Mouse (Mus musculus) B cell, adult 67 days (primary cell): Measurements from ENCODE around the gene Btbd18. TPM values are rescaled to one million over a fixed set of nuclear protein-coding genes. Genes with fewer than 3 reads are reported as not detected.

Experiments
- total RNA-seq, 2 experiments: library from RNA; stranded (reverse); gene quantifications; 4 replicates each; pipeline ENCODE4 v1.2.4; 2023

Btbd18 gene
- total RNA-seq = not detected

GRCm38 (mm10) chr2:84658806-84659205 is at the start of gene Btbd18:
Btbd18 (plus strand) TSS chr2:84659079.

DNA sequence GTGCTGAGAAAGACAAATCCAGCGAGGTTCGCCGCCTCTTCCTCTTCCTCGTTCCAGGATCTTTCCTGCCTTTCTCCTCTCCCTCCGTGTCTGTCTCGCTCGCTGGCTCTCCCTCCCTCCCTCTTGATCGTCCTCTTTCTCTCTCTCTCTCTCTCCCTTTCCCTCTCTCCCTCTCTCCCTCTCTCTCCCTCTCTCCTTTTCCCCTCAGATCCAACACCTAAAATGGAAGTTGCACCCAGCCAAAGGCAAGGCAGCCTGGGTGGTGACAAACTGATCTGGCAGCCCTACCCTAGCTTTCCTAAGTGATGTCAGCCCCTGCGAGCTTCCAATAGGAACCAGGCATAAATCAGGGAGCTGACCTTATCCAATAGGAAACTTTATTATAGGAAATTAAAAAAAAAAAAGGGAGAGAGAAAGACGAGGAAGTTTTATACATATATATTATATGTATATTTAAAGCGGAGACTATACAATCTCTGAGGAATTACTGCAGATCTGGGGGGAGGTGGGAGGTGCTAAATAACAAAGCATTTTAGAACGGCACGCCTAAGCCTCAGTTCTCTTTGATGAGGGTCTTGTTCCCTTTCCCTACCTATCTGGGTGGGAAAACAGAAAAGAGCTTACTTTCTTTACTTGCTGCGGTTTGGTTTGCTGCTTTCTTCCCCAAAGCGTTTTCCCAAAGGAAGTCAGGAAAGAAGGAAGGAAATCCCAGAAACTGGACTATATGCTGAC is 8.2 kb upstream of the Btbd18 start, which contains the start of gene Ctnnd1:
Gene Ctnnd1, minus strand, starts transcription at position 302 of the 732 bp plus-strand sequence.

DNA sequence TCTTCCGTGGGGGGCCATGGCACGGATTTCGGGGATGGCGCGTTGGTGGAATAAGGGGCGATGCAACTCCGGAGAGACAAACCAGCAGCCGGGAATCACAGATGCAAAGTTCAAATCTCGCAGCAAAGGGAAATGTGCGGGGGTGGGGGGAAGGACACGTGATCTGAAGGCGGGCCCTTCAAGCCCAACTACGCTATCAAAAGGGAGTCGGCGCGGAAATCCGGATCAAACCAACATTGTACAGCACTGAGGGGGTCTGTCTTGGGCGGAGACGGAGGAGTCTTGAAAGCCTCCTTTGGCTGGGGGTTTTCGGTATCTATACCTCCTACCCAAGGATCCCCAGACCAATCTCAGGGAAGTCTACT is 11.7 kb downstream of the Btbd18 start, which contains the start of gene Selenoh:
Gene Selenoh, minus strand, starts transcription at position 202 of the 365 bp plus-strand sequence.

DNA sequence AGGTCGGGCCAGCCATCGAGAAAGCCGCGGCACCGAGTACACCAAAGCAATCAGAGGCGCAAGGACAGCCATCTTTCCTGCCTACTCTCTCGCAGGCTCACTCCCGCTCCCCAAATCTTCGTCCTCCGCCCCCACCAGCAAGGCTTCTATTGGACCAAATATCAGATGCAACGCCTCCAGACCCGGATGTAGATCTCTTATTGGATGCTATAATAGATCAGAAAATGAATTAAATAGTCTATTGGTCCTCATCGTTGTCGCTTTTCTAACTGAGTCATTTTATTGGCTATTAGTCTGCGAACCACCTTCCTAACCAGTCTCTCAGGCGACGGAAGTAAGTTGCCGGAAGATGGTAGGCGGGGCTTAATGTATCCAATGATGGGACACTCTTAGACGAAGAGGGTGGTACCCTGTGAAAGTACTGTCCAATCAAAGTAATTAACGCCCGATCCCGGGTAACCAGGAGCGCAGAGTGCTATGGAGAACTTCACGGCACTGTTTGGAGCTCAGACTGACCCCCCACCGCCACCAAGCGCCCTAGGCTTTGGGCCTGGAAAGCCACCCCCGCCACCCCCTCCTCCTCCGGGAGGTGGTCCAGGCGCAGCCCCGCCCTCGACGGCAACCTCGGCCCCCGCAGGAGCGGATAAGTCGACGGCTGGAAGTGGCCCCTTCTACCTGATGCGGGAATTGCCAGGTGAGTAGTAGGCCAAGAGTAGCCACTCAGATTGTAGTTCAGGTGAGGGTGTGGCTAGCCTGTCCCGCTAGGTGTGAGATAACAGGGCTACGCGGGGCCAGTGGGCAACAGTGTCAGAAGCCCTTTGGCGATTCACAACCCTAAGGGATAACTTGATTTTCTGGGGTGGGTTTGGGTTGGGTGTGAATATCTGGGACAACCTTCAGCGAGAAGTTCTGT is 19.3 kb downstream of the Btbd18 start, which contains the start of the genes Gm28635 and Med19:
Gene Gm28635, minus strand, starts transcription at position 74 of the 913 bp plus-strand sequence.
Gene Med19, plus strand, starts transcription at position 435 of the 913 bp plus-strand sequence.

DNA sequence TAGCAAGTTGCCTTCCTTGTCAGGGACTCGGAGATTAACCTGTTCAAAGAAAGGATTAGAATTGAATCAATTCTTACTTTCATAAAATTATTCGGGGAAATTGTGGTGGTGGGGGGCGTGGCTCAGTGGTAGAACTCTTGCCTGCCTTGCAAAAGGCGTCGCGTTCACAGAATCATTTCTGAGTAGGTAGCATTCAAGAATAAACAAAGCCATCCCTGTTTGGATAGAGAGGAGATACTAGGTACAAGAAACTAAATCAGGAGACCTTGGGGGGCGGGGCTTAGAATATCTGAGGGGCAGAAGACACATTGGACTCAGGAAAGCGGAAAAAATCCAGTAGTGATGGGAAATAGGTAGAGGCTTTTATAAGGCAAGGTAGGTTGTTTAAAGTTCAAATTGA is 20.1 kb downstream of the Btbd18 start, which contains the start of gene Tmx2:
Gene Tmx2, minus strand, starts transcription at position 125 of the 400 bp plus-strand sequence.

GRCm38 (mm10) chr2:84714811-84715561 is 56.1 kb downstream of the Btbd18 start, which contains the start of gene Zdhhc5:
Zdhhc5 (minus strand) TSS chr2:84715180.

Other genes with a start within 250 kb of the Btbd18 start
- 10 to 100 TPM; 10.6 to 12.1 TPM for gene Calcrl, start 233.7 kb upstream of the Btbd18 start, total RNA-seq
- 1 to 10 TPM; 1.7 to 1.8 TPM for gene Tfpi, start 182.3 kb upstream of the Btbd18 start, total RNA-seq
- 1 to 10 TPM; 3.5 to 4.8 TPM for gene Ctnnd1, start 8.3 kb upstream of the Btbd18 start, total RNA-seq
- 10 to 100 TPM; 41.3 to 53.3 TPM for gene Selenoh, start 11.7 kb downstream of the Btbd18 start, total RNA-seq
- not detected for gene Gm28635, start 19.0 kb downstream of the Btbd18 start, total RNA-seq
- 10 to 100 TPM; 19.3 to 19.8 TPM for gene Med19, start 19.3 kb downstream of the Btbd18 start, total RNA-seq
- 10 to 100 TPM; 46.0 to 47.6 TPM for gene Tmx2, start 20.1 kb downstream of the Btbd18 start, total RNA-seq
- 10 to 100 TPM; 58.9 to 60.5 TPM for gene Zdhhc5, start 56.1 kb downstream of the Btbd18 start, total RNA-seq
- 10 to 100 TPM; 23.8 to 30.5 TPM for gene Clp1, start 68.3 kb downstream of the Btbd18 start, total RNA-seq
- not detected for gene Ypel4, start 75.0 kb downstream of the Btbd18 start, total RNA-seq
- not detected for gene Gm19426, start 84.6 kb downstream of the Btbd18 start, total RNA-seq
- gene Serping1, start 116.4 kb downstream of the Btbd18 start, total RNA-seq = under 1 TPM in 1 of 2 experiments, not detected in 1; 0.29 TPM
- gene Ube2l6, start 139.7 kb downstream of the Btbd18 start, total RNA-seq = 10 to 100 TPM; 11.8 to 13.3 TPM
- not detected for gene Smtnl1, start 163.6 kb downstream of the Btbd18 start, total RNA-seq
- gene Timm10, start 167.9 kb downstream of the Btbd18 start, total RNA-seq = 10 to 100 TPM; 18.6 to 21.9 TPM
- 1 to 10 TPM; 5.4 to 8.1 TPM for gene Slc43a1, start 179.8 kb downstream of the Btbd18 start, total RNA-seq
- under 1 TPM in 1 of 2 experiments, not detected in 1; 0.55 TPM for gene Rtn4rl2, start 227.6 kb downstream of the Btbd18 start, total RNA-seq